Mouse (Mus musculus): Measurements from ENCODE around the gene Ndufs7.

DNA sequence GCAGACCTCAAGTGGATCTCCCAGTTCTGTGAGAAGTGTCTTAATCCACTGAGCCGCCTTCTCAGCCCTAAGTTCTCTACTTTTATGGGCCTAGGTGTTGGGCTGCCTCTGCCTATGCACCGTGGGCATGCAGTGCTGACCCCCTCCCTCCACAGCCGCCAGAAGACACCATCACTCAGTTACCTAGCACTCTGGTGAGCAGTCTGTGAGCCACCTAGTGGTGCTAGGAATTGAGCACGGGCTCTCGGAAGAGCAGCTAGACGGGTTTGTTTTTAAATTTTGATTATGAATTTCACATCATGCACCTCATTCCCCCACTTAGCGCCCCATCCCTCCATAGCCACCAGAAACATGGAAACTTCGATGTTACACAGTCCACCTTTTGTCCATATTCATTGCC, 39.7 kb downstream of the Ndufs7 start:
- no peak for TF ChIP-seq CTCF (IDR thresholded peaks at IDR 0.05; ENCODE audit: borderline replicate concordance, control insufficient read depth, extremely low read depth, insufficient read depth, low read length, poor library complexity)
- no peak for TF ChIP-seq POLR2A (IDR thresholded peaks at IDR 0.05; ENCODE audit: control insufficient read depth, extremely low read depth, insufficient read depth, low read length, poor library complexity)

Measured in thymus, adult 2 months (tissue).